Mouse (Mus musculus): Measurements from ENCODE around the gene Tusc2. TPM values are rescaled to one million over a fixed set of nuclear protein-coding genes. Genes with fewer than 3 reads are reported as not detected.

The Tusc2 gene
- polyA plus RNA-seq, 1 experiment from 2014 or later = 87.1 TPM

- peaks cover 61% of the 10 kb centered on the region for H3K4me1 ChIP-seq (replicated peaks)
- no peak for DNase-seq (ENCODE audit: low spot score)
- H3K27me3 ChIP-seq (ENCODE audit: insufficient read depth, poor library complexity, severe bottlenecking) = peaks cover 63% of the 10 kb centered on the region
These were observed 14.2 kb upstream of the Tusc2 start for GRCm38 (mm10) chr9:107548820-107549219.

DNA sequence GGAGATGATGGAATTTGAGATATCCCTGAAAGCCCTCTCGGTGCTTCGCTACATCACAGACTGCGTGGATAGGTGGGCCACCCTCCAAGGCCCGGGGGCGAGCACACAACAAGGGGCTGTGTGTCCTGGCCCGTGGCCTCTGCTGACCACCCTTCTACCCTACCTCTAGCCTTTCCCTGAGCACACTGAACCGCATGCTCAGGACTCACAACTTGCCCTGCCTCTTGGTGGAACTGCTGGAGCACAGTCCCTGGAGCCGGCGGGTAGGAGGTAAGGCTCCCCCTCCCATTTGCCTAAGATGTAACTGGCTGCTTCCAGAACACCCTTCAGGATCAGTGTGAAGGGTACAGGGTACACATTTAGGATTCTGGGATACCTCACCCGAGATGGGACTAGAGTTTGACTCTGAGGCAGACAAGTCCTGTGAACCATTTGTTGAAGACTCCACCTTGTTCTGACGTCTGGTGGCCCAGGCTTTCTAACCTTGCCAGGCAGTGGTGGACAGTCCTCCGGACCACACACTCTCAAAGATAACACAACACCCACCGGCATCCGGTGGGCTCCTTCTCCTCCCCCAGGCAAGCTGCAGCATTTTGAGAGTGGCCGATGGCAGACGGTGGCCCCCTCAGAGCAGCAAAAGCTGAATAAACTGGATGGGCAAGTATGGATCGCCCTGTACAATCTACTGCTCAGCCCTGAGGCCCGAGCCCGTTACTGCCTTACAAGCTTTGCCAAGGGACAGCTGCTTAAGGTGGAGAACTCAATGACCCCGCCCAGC, 13.6 kb upstream of the Tusc2 start:
- H3K4me3 ChIP-seq = no peak overlapping the region
- peaks cover 66% of the 10 kb centered on the region for H3K4me1 ChIP-seq (replicated peaks)
- DNase-seq (ENCODE audit: low spot score) = no peak
- no peaks in the 10 kb centered on the region for H3K9me3 ChIP-seq
- H3K27me3 ChIP-seq (ENCODE audit: insufficient read depth, poor library complexity, severe bottlenecking) = peaks cover 63% of the 10 kb centered on the region
- 83% methylated on average over 20 of the region's 20 CpGs for WGBS
- H3K36me3 ChIP-seq = peaks cover 10% of the 10 kb centered on the region
- no peak overlapping the region for H3K27ac ChIP-seq

More at GRCm38 (mm10) chr9:107548820-107549219, 14.2 kb upstream of the Tusc2 start:
- WGBS = 89% methylated on average over 10 of the region's 10 CpGs
- Histone ChIP-seq H3K4me3 (no peak overlapping the region), H3K27ac (no peak overlapping the region), H3K9me3 (no peaks in the 10 kb centered on the region), H3K36me3 (peaks cover 17% of the 10 kb centered on the region)

DNA sequence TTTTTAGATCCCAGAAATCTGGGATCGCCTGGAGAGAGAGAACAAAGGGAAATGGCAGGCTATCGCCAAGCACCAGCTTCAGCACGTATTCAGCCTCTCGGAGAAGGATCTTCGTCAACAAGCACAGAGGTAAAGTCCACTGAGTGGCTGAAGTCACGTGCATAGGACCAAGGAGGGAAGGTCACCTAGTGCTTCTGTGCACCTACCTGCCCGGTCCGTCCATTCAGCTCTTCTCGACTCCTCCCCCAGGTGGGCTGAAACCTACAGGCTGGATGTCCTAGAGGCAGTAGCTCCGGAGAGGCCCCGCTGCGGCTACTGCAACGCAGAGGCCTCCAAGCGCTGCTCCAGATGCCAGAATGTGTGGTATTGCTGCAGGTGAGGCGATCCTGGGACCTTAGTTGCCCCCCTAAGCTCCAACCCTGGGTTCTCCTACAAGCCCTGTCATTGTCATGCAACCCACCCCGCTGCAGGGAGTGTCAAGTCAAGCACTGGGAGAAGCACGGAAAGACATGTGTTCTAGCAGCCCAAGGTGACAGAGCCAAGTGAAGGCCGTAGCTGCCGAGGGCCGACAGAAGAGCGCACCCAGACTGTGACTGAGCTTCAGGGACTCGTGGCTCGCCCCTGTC, 12.5 kb upstream of the Tusc2 start:
- peak overlapping the region; percentile 87 for H3K27ac ChIP-seq
- peaks cover 63% of the 10 kb centered on the region for H3K27me3 ChIP-seq (ENCODE audit: insufficient read depth, poor library complexity, severe bottlenecking)

DNA sequence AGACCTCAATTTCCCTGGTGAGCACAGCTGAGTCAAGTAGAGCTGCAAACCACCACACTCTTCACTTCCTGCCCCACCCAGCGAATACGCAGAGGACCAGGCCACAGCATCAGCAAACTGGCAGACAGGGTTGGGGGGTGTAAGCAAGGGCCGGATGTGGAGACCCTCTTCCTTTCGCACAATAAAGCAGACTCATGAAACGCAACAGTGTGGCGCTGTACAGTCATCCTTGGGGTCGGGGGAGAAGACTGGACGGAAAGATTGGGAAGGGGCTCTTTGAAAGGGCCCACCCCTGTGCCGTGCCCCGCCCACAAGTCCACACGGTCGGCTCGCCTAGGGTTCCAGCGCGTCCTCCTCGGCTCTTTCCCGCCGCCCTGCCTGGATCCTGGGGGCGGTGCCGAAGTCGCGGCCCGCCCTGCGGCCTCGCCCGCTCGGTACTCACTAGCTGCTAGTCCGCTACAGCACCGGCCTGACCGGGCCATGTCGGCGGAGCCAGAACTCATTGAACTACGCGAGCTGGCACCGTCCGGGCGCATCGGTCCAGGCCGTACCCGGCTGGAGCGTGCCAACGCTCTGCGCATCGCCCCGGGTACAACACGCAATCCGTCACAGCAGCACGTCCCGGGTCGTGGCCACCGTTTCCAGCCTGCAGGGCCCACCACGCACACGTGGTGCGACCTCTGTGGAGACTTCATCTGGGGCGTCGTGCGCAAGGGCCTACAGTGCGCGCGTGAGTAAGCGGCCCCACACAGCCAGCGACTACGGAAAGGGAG, 11.8 kb upstream of the Tusc2 start, which contains the start of gene Rassf1:
Gene Rassf1 (plus strand): TSS at position 439 of the 773 bp plus-strand sequence.
- peaks cover 73% of the 10 kb centered on the region for H3K4me1 ChIP-seq (replicated peaks)
- WGBS = under 1% methylated on average over 63 of the region's 63 CpGs
- H3K27me3 ChIP-seq (ENCODE audit: insufficient read depth, poor library complexity, severe bottlenecking) = peaks cover 63% of the 10 kb centered on the region
- H3K9me3 ChIP-seq = no peaks in the 10 kb centered on the region
- peak; percentile 74 for DNase-seq (ENCODE audit: low spot score)
- H3K36me3 ChIP-seq = peaks cover under 1% of the 10 kb centered on the region; the same call in 1 of the 2 replicates
- peak within 1 kb of the TSS; percentile 87 for H3K27ac ChIP-seq
- peak within 1 kb of the TSS; percentile 61 for H3K4me3 ChIP-seq

More for the DNA sequence above, 12.5 kb upstream of the Tusc2 start:
- H3K9me3 ChIP-seq = no peaks in the 10 kb centered on the region
- peaks cover 69% of the 10 kb centered on the region for H3K4me1 ChIP-seq (replicated peaks)
- DNase-seq (ENCODE audit: low spot score) = no peak
- peak overlapping the region; percentile 61 for H3K4me3 ChIP-seq
- WGBS = 22% methylated on average over 23 of the region's 23 CpGs
- H3K36me3 ChIP-seq = no peaks in the 10 kb centered on the region

DNA sequence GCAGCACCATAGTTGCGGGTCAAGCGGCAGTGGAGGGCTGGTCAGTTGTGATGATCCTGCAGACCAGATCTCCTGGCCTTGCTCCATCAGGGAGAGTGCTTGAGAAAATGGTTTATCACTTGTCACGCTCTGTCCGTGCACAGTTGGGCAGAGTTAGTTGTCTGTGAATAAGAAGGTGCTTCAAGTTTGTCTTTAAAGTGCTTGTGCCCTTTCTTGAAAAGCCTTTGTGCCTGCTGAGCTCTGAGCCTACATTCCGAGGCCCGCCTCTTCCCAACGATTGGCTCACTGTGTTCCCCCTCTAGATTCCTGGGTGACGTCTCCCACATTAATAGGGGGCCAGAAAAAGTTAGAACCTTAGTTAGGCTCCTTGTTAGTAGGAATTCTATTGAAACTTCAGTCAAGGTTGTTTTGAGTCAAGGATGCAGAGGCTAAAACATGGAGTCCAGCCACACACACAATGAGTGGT, 11.1 kb upstream of the Tusc2 start:
- H3K4me1 ChIP-seq (replicated peaks) = peaks cover 73% of the 10 kb centered on the region

GRCm38 (mm10) chr9:107552690-107553393, 10.2 kb upstream of the Tusc2 start:
- no peak for DNase-seq (ENCODE audit: low spot score)
- Histone ChIP-seq H3K36me3 (peaks cover 16% of the 10 kb centered on the region), H3K27me3 (ENCODE audit: insufficient read depth, poor library complexity, severe bottlenecking) (peaks cover 58% of the 10 kb centered on the region), H3K9me3 (no peaks in the 10 kb centered on the region), H3K27ac (no peak overlapping the region), H3K4me1 (replicated peaks) (peaks cover 65% of the 10 kb centered on the region), H3K4me3 (peak overlapping the region; percentile 84)
- WGBS = 82% methylated on average over 5 of the region's 5 CpGs

More for the DNA sequence above, 11.1 kb upstream of the Tusc2 start:
- Histone ChIP-seq H3K36me3 (peaks cover 7% of the 10 kb centered on the region), H3K9me3 (no peaks in the 10 kb centered on the region), H3K27me3 (ENCODE audit: insufficient read depth, poor library complexity, severe bottlenecking) (peaks cover 63% of the 10 kb centered on the region), H3K27ac (peak overlapping the region; percentile 87), H3K4me3 (peak overlapping the region; percentile 61)
- WGBS = 5% methylated on average over 8 of the region's 8 CpGs
- no peak for DNase-seq (ENCODE audit: low spot score)

DNA sequence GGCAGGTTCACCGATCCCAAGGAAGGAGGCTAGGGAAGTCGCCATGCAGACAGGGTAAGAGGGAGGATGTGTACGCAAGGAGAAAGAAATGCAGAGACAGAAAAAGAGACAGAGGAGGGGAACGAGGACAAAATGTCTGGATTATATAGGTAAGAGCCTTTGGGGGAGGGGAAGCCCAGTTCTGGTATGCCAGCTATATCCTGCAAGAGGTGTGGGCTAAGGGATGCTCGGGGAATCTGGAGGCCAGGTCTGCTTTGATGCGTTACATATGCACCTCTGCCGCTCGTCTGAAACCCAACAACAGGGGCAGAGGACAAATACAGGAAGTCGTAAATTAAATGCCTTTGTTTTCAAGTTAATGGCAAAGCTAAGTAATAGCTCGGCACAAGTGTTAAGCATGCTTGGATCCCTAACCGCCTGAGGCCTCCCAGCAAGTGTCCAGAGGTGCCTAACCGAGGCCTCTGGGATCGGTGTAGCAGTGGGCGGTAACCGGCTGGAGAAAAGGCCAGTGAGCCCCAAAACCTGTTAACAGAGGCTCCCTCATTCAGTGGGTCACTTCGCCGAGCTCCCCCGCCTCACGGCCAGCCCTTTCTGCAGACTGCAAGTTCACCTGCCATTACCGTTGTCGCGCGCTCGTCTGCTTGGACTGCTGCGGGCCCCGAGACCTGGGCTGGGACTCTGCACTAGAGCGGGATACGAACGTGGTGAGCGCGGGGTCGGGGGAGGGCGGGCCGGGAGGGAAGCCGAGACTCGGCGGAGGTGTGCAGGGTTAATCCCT, 9.3 kb upstream of the Tusc2 start:
- peaks cover 25% of the 10 kb centered on the region for H3K36me3 ChIP-seq
- WGBS = 7% methylated on average over 37 of the region's 37 CpGs
- H3K9me3 ChIP-seq = no peaks in the 10 kb centered on the region
- peaks cover 49% of the 10 kb centered on the region for H3K27me3 ChIP-seq (ENCODE audit: insufficient read depth, poor library complexity, severe bottlenecking)
- H3K27ac ChIP-seq = peak overlapping the region; percentile 96
- no peak for DNase-seq (ENCODE audit: low spot score)
- peaks cover 62% of the 10 kb centered on the region for H3K4me1 ChIP-seq (replicated peaks)
- peak overlapping the region; percentile 84 for H3K4me3 ChIP-seq

GRCm38 (mm10) chr9:107554319-107554825, 8.7 kb upstream of the Tusc2 start:
- Histone ChIP-seq H3K4me3 (peak overlapping the region; percentile 84), H3K4me1 (replicated peaks) (peaks cover 62% of the 10 kb centered on the region), H3K9me3 (no peaks in the 10 kb centered on the region), H3K36me3 (peaks cover 31% of the 10 kb centered on the region), H3K27me3 (ENCODE audit: insufficient read depth, poor library complexity, severe bottlenecking) (peaks cover 42% of the 10 kb centered on the region), H3K27ac (peak overlapping the region; percentile 96)
- WGBS = under 1% methylated on average over 53 of the region's 53 CpGs
- peak; percentile 98 for DNase-seq (ENCODE audit: low spot score)

GRCm38 (mm10) chr9:107555031-107555457, 8.0 kb upstream of the Tusc2 start:
- no peak for DNase-seq (ENCODE audit: low spot score)
- H3K4me1 ChIP-seq (replicated peaks) = peaks cover 62% of the 10 kb centered on the region
- H3K36me3 ChIP-seq = peaks cover 38% of the 10 kb centered on the region
- WGBS = 0% methylated on average over 23 of the region's 23 CpGs
- H3K4me3 ChIP-seq = peak overlapping the region; percentile 84
- peak overlapping the region; percentile 96 for H3K27ac ChIP-seq
- H3K27me3 ChIP-seq (ENCODE audit: insufficient read depth, poor library complexity, severe bottlenecking) = peaks cover 36% of the 10 kb centered on the region
- H3K9me3 ChIP-seq = no peaks in the 10 kb centered on the region

DNA sequence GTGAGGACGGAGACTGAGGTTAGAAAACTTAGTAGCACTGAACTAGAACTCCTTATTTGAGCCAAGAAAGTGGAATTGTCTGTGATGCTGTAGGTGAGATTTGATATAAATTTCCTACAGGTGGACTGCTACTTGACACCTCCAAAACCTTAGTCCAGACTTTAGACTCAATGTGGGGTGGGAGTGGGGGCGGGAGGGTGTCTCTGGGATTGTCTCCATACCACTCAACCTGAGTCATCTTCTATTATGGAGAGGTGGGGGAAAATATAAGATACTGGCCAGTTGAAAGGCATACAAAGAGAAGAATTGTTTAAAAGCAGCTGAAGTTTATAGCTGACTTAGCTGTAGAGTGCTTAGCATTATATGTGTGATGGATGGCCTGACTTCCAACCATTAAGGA, 7.4 kb upstream of the Tusc2 start:
- H3K4me3 ChIP-seq = peak overlapping the region; percentile 84
- H3K9me3 ChIP-seq = no peaks in the 10 kb centered on the region
- no peak for DNase-seq (ENCODE audit: low spot score)
- H3K4me1 ChIP-seq (replicated peaks) = peaks cover 57% of the 10 kb centered on the region
- WGBS = 48% methylated on average over 2 of the region's 2 CpGs
- H3K36me3 ChIP-seq = peaks cover 45% of the 10 kb centered on the region
- peaks cover 29% of the 10 kb centered on the region for H3K27me3 ChIP-seq (ENCODE audit: insufficient read depth, poor library complexity, severe bottlenecking)
- H3K27ac ChIP-seq = peak overlapping the region; percentile 96

DNA sequence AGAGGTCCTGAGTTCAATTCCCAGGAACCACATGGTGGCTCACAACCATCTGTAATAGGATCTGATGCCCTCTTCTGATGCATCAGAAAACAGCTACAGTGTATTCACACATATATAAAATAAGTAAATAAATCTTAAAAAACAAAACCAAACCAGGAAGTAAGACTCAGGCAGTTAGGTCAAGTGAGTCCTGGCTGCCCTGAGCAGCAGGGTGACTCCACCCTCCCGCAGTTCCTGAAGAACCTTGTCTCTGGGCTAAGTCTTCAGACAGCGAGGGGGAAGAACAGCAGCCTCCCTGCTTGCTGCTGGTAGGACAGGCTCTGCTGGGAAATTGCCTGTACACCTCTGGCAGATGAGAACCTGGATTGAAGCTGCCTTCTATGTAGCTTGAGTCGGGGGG, 6.7 kb upstream of the Tusc2 start:
- peaks cover 23% of the 10 kb centered on the region for H3K27me3 ChIP-seq (ENCODE audit: insufficient read depth, poor library complexity, severe bottlenecking)
- H3K4me3 ChIP-seq = peak overlapping the region; percentile 84
- no peak for DNase-seq (ENCODE audit: low spot score)
- H3K36me3 ChIP-seq = peaks cover 51% of the 10 kb centered on the region
- WGBS = 81% methylated on average over 3 of the region's 3 CpGs
- H3K4me1 ChIP-seq (replicated peaks) = peaks cover 50% of the 10 kb centered on the region
- no peaks in the 10 kb centered on the region for H3K9me3 ChIP-seq
- no peak overlapping the region for H3K27ac ChIP-seq
